Mouse (Mus musculus) frontal cortex, postnatal 36 days (tissue): ENCODE data around the gene Gpr146.

ENCODE experiments used
- DNase-seq, 2 experiments: peaks; one replicate each; pipeline ENCODE4 v3.0.0; 2022; ENCODE audit warnings: low spot score in 2 of 2

Gpr146 gene

DNA sequence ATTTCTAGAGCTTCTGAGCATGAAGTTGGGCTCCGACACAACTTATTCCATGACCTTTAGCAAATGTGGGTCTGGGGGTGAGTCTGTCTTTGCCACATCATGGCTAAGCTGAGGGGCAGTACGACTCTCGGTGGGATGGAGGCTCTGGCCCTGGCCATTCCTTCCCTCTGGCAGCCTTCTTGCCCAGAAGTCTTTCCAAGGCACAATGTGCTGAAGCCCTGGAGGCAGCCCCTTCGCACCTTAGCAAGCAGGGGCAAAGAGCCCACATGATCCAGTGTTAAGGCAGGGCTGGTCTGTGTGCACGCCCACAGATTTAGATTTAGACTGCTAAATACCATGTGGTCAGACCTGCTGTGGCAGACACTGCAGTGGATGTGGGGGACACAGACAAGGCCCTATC is 21.3 kb downstream of the Gpr146 start:
- DNase-seq: no peak

DNA sequence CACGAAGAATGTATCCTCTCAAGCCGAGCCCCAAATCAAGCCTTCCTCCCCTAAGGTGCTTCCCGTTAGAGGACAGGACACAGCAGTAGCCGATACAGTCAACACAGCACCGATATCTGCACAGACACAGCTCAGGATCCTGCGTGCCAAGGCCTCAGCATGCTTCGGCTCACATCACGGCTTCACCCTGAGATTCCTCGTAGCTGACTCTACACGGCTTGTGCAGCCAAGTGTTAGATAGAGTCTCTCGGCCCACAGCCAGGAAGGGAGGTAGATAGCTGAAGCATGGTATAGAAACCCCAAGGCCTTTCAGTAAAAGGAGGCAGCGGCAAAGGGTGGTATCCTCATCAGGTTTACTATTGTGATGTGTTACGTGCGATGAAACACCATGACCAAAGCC is 22.5 kb downstream of the Gpr146 start:
- no peak for DNase-seq

- no peak for DNase-seq
These were observed 24.6 kb downstream of the Gpr146 start for GRCm38 (mm10) chr5:139402106-139402505.

GRCm38 (mm10) chr5:139403692-139404260 is 26.3 kb downstream of the Gpr146 start:
- DNase-seq: no peak

DNA sequence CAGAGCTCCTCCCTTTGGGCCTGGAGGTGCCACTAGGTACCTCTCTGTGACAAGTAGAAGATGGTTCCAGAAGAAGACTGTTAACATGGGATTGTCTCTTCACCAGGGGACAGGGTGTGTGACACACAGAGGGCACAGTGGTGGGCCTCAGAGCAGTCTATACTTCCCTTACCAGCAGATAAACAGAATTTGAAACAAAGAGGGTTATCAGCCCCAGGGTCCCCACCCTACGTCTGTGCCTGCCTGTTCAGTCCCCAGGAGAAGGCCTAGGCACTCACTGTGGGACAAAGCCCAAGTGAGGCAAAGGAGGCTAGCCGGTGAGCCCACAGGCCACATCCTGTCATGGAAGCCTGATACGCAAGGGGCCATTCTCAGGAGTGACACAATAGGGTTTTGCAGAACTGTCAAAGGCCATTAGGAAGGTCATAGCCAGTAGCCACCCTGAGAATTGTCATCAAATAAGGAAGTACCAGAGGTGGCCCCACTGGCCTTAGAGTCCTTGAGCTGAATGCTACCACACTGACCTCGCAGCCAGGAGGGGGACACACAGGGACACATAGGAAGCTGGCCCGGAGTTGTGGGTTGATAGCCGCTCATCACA is 27.4 kb downstream of the Gpr146 start, which contains the start of gene C130050O18Rik:
Gene C130050O18Rik, plus strand, starts transcription at position 480 of the 601 bp plus-strand sequence.
- no peak for DNase-seq

- DNase-seq: no peak
These were observed 28.0 kb downstream of the Gpr146 start for GRCm38 (mm10) chr5:139405478-139405877.

GRCm38 (mm10) chr5:139405953-139406352 is 28.5 kb downstream of the Gpr146 start:
- no peak for DNase-seq

GRCm38 (mm10) chr5:139407121-139407885 is 29.8 kb downstream of the Gpr146 start:
- DNase-seq: no peak

- no peak for DNase-seq
These were observed 31.0 kb downstream of the Gpr146 start for GRCm38 (mm10) chr5:139408511-139408910.

- DNase-seq: no peak
These were observed 31.9 kb downstream of the Gpr146 start for GRCm38 (mm10) chr5:139409412-139409811.

GRCm38 (mm10) chr5:139410056-139410455 is 32.6 kb downstream of the Gpr146 start:
- no peak for DNase-seq

DNA sequence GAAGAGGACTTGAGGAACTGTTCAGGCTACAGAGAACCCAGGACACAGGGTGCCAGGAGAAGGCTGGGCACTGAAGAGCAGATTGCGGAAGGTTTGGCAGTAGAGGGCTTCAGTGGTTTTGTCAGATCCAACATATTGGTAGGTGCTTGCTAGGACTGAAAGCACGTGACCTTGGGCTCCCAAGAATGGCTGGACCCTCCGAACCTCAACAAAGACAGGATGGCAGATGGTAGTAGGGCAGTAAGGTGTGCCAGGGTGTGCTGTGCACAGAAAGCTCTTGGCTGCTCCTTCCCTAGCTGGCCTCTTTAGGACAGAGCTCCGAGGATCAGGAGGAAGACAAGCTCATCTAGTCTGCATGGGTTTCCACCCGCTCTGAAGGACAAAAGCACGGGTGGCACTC is 33.6 kb downstream of the Gpr146 start:
- DNase-seq: no peak

- no peak for DNase-seq
These were observed 34.3 kb downstream of the Gpr146 start for GRCm38 (mm10) chr5:139411665-139412314.

DNA sequence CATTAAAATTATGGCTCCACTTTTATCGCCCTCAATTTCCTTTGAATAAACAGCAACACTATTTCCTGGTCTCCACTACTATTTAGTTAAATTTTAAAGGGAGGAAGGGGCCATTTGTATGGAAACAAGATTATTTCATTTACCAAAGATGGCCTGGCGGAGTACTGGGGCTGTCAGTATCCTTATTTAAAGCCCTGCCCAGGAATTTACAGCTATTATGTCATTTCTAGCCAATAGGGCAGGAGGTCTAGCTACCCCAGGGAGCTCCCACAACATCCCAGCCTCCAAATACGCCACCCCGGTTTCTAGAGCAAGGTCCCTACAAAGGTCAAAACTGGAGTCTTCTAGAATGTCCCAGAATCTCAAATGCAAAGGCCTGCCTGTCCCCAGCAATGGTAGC is 36.0 kb downstream of the Gpr146 start:
- no peak for DNase-seq

- DNase-seq: no peak
These were observed 37.5 kb downstream of the Gpr146 start for GRCm38 (mm10) chr5:139415001-139415400.

- no peak for DNase-seq
These were observed 39.4 kb downstream of the Gpr146 start for GRCm38 (mm10) chr5:139416942-139417341.

- DNase-seq: no peak
These were observed 40.0 kb downstream of the Gpr146 start for GRCm38 (mm10) chr5:139417480-139417879.

GRCm38 (mm10) chr5:139418110-139418509 is 40.6 kb downstream of the Gpr146 start:
- DNase-seq: no peak

DNA sequence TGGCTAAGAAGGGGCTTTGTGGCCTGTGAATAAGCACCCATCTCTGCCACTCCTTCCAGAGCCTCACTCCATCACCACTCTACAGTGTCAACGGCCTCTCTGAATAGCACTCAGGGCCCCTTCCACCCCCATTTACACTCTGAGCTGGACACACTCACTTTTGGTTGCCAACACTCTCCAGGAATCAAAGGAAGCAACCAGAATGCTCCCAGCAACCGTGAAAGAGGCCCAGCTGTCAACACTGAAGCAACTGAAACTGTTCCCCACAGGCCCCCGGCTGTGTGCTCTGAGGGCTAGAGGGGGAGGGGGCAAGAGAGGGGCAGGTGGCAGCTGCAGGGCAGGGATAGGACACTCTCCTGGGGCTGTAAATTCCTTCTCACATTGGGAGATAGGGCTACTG is 41.1 kb downstream of the Gpr146 start:
- no peak for DNase-seq

GRCm38 (mm10) chr5:139423026-139423865 is 45.7 kb downstream of the Gpr146 start, which contains the start of gene Gper1:
Gper1 (plus strand) TSS chr5:139423151.
- DNase-seq: no peak

GRCm38 (mm10) chr5:139425198-139425597 is 47.7 kb downstream of the Gpr146 start:
- no peak for DNase-seq

DNA sequence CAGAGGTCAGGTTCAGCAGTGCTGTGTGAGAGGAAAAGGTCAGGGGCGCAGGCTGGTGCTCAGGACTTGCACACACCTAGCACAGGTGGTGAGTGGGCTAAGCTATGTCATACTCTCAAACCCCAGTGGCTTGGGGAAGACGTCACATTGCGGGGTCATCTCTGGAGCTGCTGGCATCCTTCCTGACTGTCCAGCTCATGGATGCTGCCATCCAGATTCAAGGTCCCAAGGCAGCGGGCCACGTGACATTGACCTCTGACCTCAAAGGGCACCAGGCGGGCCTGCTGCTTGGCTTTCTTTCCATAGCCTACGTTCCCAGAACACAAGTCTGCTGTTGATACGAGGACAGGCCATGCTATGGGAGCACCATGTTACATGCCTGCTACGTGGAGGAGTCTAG is 49.5 kb downstream of the Gpr146 start:
- DNase-seq: no peak
